ENCODE assay signal across 19 mouse cellular contexts in the genomic region with DNA sequence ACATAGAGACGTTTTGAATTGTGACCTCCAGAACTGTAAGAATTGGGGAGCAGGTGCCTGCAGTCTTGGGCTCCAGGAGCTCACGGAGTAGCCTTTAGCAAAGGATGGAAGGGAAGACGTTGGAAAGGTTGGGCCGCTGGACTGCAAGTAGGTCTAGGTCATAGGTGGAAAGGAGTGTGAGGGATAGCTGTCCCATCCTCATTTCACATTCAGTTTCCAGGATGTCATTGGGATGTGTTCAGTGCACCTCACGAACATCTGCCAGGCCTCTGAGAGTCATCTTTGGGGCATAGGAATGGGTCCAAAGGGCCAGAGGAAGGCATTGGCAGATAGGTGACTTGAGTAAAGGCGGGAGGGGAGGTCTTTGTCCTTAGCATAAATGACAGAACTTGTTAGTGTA. TPM values are rescaled to one million over a fixed set of nuclear protein-coding genes. Genes with fewer than 3 reads are reported as not detected.
DNase-seq lines count a peak whose midpoint lies in the region; ATAC-seq and TF ChIP-seq lines count a peak whose summit lies in the region.
"Had no signal": no experiment of that assay in that cellular context is flagged by ENCODE, and none has a peak within 500 bp of the region (broad histone marks: within the 10 kb centered on the region; RNA-seq: fewer than 3 reads in every experiment).

No protein-coding gene starts in this region.

- H3K27ac ChIP-seq in heart, embryonic 15.5 days, result peak overlapping the region; percentile 56; the same call in 1 of the 2 replicates
- H3K27ac ChIP-seq in lung, postnatal 0 days (ENCODE audit: low read length), result peak overlapping the region; percentile 82
- H3K27ac ChIP-seq in stomach, postnatal 0 days (replicated peaks), result peak overlapping the region; percentile 73
- no peak overlapping the region for H3K27ac ChIP-seq in hindbrain, embryonic 11.5 days (ENCODE audit: low read depth, low read length)
- H3K27ac ChIP-seq: hindbrain, embryonic 15.5 days had no signal

- TF ChIP-seq CTCF in lung, postnatal 0 days (IDR thresholded peaks at IDR 0.05), result no peak
- TF ChIP-seq CTCF in stomach, postnatal 0 days (IDR thresholded peaks at IDR 0.05; ENCODE audit: low read depth), result no peak

- DNase-seq in heart, adult 9 months (ENCODE audit: low spot score in 2 of 2), result no peak
- DNase-seq in lung, postnatal 0 days (ENCODE audit: low spot score), result no peak
- no peak for DNase-seq in lung, adult 18-20 months
- no peak for DNase-seq in stomach, postnatal 0 days (ENCODE audit: low spot score)
- DNase-seq in frontal cortex, postnatal 25 days (ENCODE audit: low spot score in 2 of 2), result no peak
- DNase-seq in hindbrain, embryonic 11.5 days (ENCODE audit: low spot score), result no peak
- DNase-seq: adrenal gland, postnatal 14 days; cerebellum, postnatal 25 days; gastrocnemius, postnatal 14 days; kidney, adult 9 months; thymus, postnatal 4 days had no signal

- no peaks in the 10 kb centered on the region for H3K36me3 ChIP-seq in heart, embryonic 15.5 days
- H3K36me3 ChIP-seq in lung, postnatal 0 days (ENCODE audit: insufficient read depth, low read length), result no peaks in the 10 kb centered on the region
- no peaks in the 10 kb centered on the region for H3K36me3 ChIP-seq in stomach, postnatal 0 days (ENCODE audit: control insufficient read depth, insufficient read depth, low read length)
- H3K36me3 ChIP-seq in hindbrain, embryonic 11.5 days (ENCODE audit: control insufficient read depth, insufficient read depth, low read length), result no peaks in the 10 kb centered on the region
- H3K36me3 ChIP-seq: G1E; hindbrain, embryonic 15.5 days; neural tube, embryonic 13.5 days had no signal

- no peak overlapping the region for H3K4me3 ChIP-seq in heart, embryonic 15.5 days
- no peak overlapping the region for H3K4me3 ChIP-seq in lung, postnatal 0 days (ENCODE audit: low read depth, low read length)
- H3K4me3 ChIP-seq in stomach, postnatal 0 days (ENCODE audit: low read depth, low read length), result no peak overlapping the region
- H3K4me3 ChIP-seq in hindbrain, embryonic 11.5 days (ENCODE audit: low read depth, low read length), result no peak overlapping the region
- H3K4me3 ChIP-seq: erythroblast, embryonic 14.5 days; hindbrain, embryonic 15.5 days; neural tube, embryonic 13.5 days had no signal

- no peak overlapping the region for H3K4me2 ChIP-seq in heart, embryonic 15.5 days
- H3K4me2 ChIP-seq in lung, postnatal 0 days (replicated peaks; ENCODE audit: low read depth, low read length), result no peak overlapping the region
- H3K4me2 ChIP-seq in stomach, postnatal 0 days (replicated peaks; ENCODE audit: low read depth), result no peak overlapping the region
- no peak overlapping the region for H3K4me2 ChIP-seq in hindbrain, embryonic 11.5 days (replicated peaks; ENCODE audit: low read depth, low read length)
- H3K4me2 ChIP-seq: hindbrain, embryonic 15.5 days; neural tube, embryonic 13.5 days had no signal

- H3K27me3 ChIP-seq in heart, embryonic 15.5 days, result no peaks in the 10 kb centered on the region
- H3K27me3 ChIP-seq in lung, postnatal 0 days (replicated peaks; ENCODE audit: insufficient read depth, low read length), result no peaks in the 10 kb centered on the region
- H3K27me3 ChIP-seq in stomach, postnatal 0 days (ENCODE audit: control insufficient read depth, insufficient read depth, low read length), result no peaks in the 10 kb centered on the region
- H3K27me3 ChIP-seq in hindbrain, embryonic 11.5 days (ENCODE audit: control insufficient read depth, insufficient read depth, low read length), result no peaks in the 10 kb centered on the region
- H3K27me3 ChIP-seq: hindbrain, embryonic 15.5 days; neural tube, embryonic 13.5 days had no signal

- no peaks in the 10 kb centered on the region for H3K9me3 ChIP-seq in heart, embryonic 15.5 days (replicated peaks)
- H3K9me3 ChIP-seq in lung, postnatal 0 days (ENCODE audit: low read length), result no peaks in the 10 kb centered on the region
- no peaks in the 10 kb centered on the region for H3K9me3 ChIP-seq in stomach, postnatal 0 days (ENCODE audit: control insufficient read depth, low read length)
- H3K9me3 ChIP-seq in hindbrain, embryonic 11.5 days (ENCODE audit: control insufficient read depth, low read length), result no peaks in the 10 kb centered on the region
- H3K9me3 ChIP-seq: G1E; hindbrain, embryonic 15.5 days; neural tube, embryonic 13.5 days had no signal

- no peak overlapping the region for H3K9ac ChIP-seq in heart, embryonic 15.5 days
- H3K9ac ChIP-seq in lung, postnatal 0 days (replicated peaks; ENCODE audit: low read depth), result no peak overlapping the region
- H3K9ac ChIP-seq in stomach, postnatal 0 days (ENCODE audit: low read length), result no peak overlapping the region
- H3K9ac ChIP-seq in hindbrain, embryonic 11.5 days (ENCODE audit: low read depth, low read length), result no peak overlapping the region
- H3K9ac ChIP-seq: hindbrain, embryonic 15.5 days; neural tube, embryonic 13.5 days had no signal

- no peak for ATAC-seq in heart, embryonic 15.5 days (replicated peaks; ENCODE audit: insufficient number of reproducible peaks, insufficient read depth, low FRiP score, low read depth)
- ATAC-seq in lung, postnatal 0 days, result no peak
- 0 out of 2 replicates have a peak, but pooled peaks have one; percentile 19 for ATAC-seq in erythroid progenitor cell, adult 5-6 weeks (replicated peaks; ENCODE audit: low FRiP score, poor library complexity, severe bottlenecking)
- no peak for ATAC-seq in stomach, postnatal 0 days (ENCODE audit: low FRiP score, low TSS enrichment)
- ATAC-seq in hindbrain, embryonic 11.5 days (ENCODE audit: low FRiP score), result no peak

- 0 out of 2 replicates have a peak, but pooled peaks cover 4% of the 10 kb centered on the region for H3K4me1 ChIP-seq in heart, embryonic 15.5 days (replicated peaks)
- H3K4me1 ChIP-seq in lung, postnatal 0 days (ENCODE audit: insufficient read depth, low read depth, low read length), result peaks cover 19% of the 10 kb centered on the region; the same call in 1 of the 2 replicates
- H3K4me1 ChIP-seq in stomach, postnatal 0 days (replicated peaks; ENCODE audit: control insufficient read depth, insufficient read depth), result 0 out of 2 replicates have a peak, but pooled peaks cover 7% of the 10 kb centered on the region
- H3K4me1 ChIP-seq in hindbrain, embryonic 11.5 days (replicated peaks; ENCODE audit: control insufficient read depth, insufficient read depth, low read length), result 0 out of 2 replicates have a peak, but pooled peaks cover 4% of the 10 kb centered on the region
- H3K4me1 ChIP-seq: hindbrain, embryonic 15.5 days had no signal

- no peak for TF ChIP-seq EP300 in lung, postnatal 0 days (IDR thresholded peaks at IDR 0.05)
- no peak for TF ChIP-seq EP300 in stomach, postnatal 0 days (optimal IDR thresholded peaks at IDR 0.05)

- 84% methylated on average over 6 of the region's 6 CpGs for WGBS in heart, embryonic 15.5 days
- 87% methylated on average over 6 of the region's 6 CpGs for WGBS in lung, postnatal 0 days
- 88% methylated on average over 6 of the region's 6 CpGs for WGBS in stomach, postnatal 0 days
- 86% methylated on average over 6 of the region's 6 CpGs for WGBS in hindbrain, embryonic 11.5 days

RNA-seq across cellular contexts. Expression of gene Cxcl17, which starts 19.7 kb away (rescaled TPM):
- 0.28 and 0.51 TPM in 2 replicates for polyA plus RNA-seq in heart, embryonic 15.5 days (2015; fragmentation: Nextera tagmentation; extraction: Ambion mirVana)
- 31.9 and 38.1 TPM in 2 replicates for polyA plus RNA-seq in lung, postnatal 0 days (2015; fragmentation: Nextera tagmentation; extraction: Ambion mirVana)
- not detected in 2 replicates for total RNA-seq in erythroid progenitor cell, adult 5-6 weeks (2015; ENCODE audit: low replicate concordance)
- total RNA-seq in erythroid progenitor cell, adult 5-6 weeks (2017; ENCODE audit: low replicate concordance), result not detected in 2 replicates
- polyA plus RNA-seq in stomach, postnatal 0 days (2015; fragmentation: Nextera tagmentation; extraction: Ambion mirVana), result 6.8 and 8.8 TPM in 2 replicates
- 0.28 TPM in 1 of 2 replicates, not detected in the other for polyA plus RNA-seq in hindbrain, embryonic 11.5 days (2014; fragmentation: Nextera tagmentation; extraction: Ambion mirVana)
- total RNA-seq: adrenal gland, postnatal 14 days; G1E; gastrocnemius, postnatal 14 days; megakaryocyte progenitor cell, adult 5-6 weeks had no signal
- polyA plus RNA-seq: erythroblast, embryonic 14.5 days; G1E; testis, adult 2 months had no signal

RNA-seq across cellular contexts. Expression of gene Lipe, which starts 33.9 kb away (rescaled TPM):
- 5.6 and 7.7 TPM in 2 replicates for polyA plus RNA-seq in heart, embryonic 15.5 days (2015; fragmentation: Nextera tagmentation; extraction: Ambion mirVana)
- polyA plus RNA-seq in lung, postnatal 0 days (2015; fragmentation: Nextera tagmentation; extraction: Ambion mirVana), result 19.8 and 21.4 TPM in 2 replicates
- 1.1 and 10.9 TPM in 2 replicates for total RNA-seq in erythroid progenitor cell, adult 5-6 weeks (2015; ENCODE audit: low replicate concordance)
- 0.23 and 13.1 TPM in 2 replicates for total RNA-seq in erythroid progenitor cell, adult 5-6 weeks (2017; ENCODE audit: low replicate concordance)
- polyA plus RNA-seq in stomach, postnatal 0 days (2015; fragmentation: Nextera tagmentation; extraction: Ambion mirVana), result 10.3 and 12.5 TPM in 2 replicates
- 2.6 and 3.3 TPM in 2 replicates for polyA plus RNA-seq in hindbrain, embryonic 11.5 days (2014; fragmentation: Nextera tagmentation; extraction: Ambion mirVana)

RNA-seq across cellular contexts. Expression of gene Ceacam1, which starts 45.0 kb away (rescaled TPM):
- polyA plus RNA-seq in heart, embryonic 15.5 days (2015; fragmentation: Nextera tagmentation; extraction: Ambion mirVana), result 3.0 and 4.4 TPM in 2 replicates
- 21.7 and 23.5 TPM in 2 replicates for polyA plus RNA-seq in lung, postnatal 0 days (2015; fragmentation: Nextera tagmentation; extraction: Ambion mirVana)
- 52.0 and 58.4 TPM in 2 replicates for total RNA-seq in erythroid progenitor cell, adult 5-6 weeks (2015; ENCODE audit: low replicate concordance)
- 9.5 and 13.3 TPM in 2 replicates for total RNA-seq in erythroid progenitor cell, adult 5-6 weeks (2017; ENCODE audit: low replicate concordance)
- polyA plus RNA-seq in stomach, postnatal 0 days (2015; fragmentation: Nextera tagmentation; extraction: Ambion mirVana), result 16.7 and 25.7 TPM in 2 replicates
- 0.74 and 1.4 TPM in 2 replicates for polyA plus RNA-seq in hindbrain, embryonic 11.5 days (2014; fragmentation: Nextera tagmentation; extraction: Ambion mirVana)
- polyA plus RNA-seq: G1E had no signal
